Mouse (Mus musculus) MEL (cell line): ENCODE results near the gene Maml3.

ENCODE experiments used
- CTCF ChIP-seq, 3 experiments: IDR thresholded peaks in 2 of 3; conservative IDR thresholded peaks in 1 of 3; 2 replicates each; pipeline ENCODE4 v1.5.1; 2011 to 2012; ENCODE audit warnings: low read length in 3 of 3, low read depth in 2 of 3, mild to moderate bottlenecking in 2 of 3, improper control_type of control experiment in 1 of 3, inconsistent platforms in 1 of 3, mixed read lengths in 1 of 3, moderate library complexity in 1 of 3; ENCODE audit not compliant: control insufficient read depth in 1 of 3, insufficient read depth in 1 of 3, poor library complexity in 1 of 3, severe bottlenecking in 1 of 3
- E2F4 ChIP-seq: IDR thresholded peaks from 2 replicates; pipeline ENCODE4 v1.6.1; 2011; ENCODE audit warnings: low read depth, low read length, improper control_type of control experiment, borderline replicate concordance
- EP300 ChIP-seq, 2 experiments: IDR thresholded peaks; 2 replicates each; pipeline ENCODE4 v1.6.1; 2011; ENCODE audit warnings: improper control_type of control experiment in 2 of 2, low read length in 2 of 2, low read depth in 1 of 2, mild to moderate bottlenecking in 1 of 2
- KAT2A ChIP-seq: conservative IDR thresholded peaks from 2 replicates; pipeline ENCODE4 v1.6.1; 2012; ENCODE audit warnings: low read depth, low read length, improper control_type of control experiment, inconsistent platforms
- MAX ChIP-seq: IDR thresholded peaks from 2 replicates; pipeline ENCODE4 v1.6.1; 2011; ENCODE audit warnings: low read length, improper control_type of control experiment
- MYC ChIP-seq: IDR thresholded peaks from 2 replicates; pipeline ENCODE4 v1.6.1; 2011; ENCODE audit warnings: low read depth, mild to moderate bottlenecking, low read length, improper control_type of control experiment, moderate library complexity
- NRF1 ChIP-seq: IDR thresholded peaks from 2 replicates; pipeline ENCODE4 v1.6.1; 2014; ENCODE audit warnings: low read depth, mild to moderate bottlenecking, inconsistent platforms, low read length, improper control_type of control experiment, moderate library complexity; ENCODE audit not compliant: poor library complexity, insufficient read depth, severe bottlenecking
- POLR2A ChIP-seq, 2 experiments: IDR thresholded peaks; 2 replicates each; pipeline ENCODE4 v1.6.1; 2011 to 2012; ENCODE audit warnings: low read length in 2 of 2, mild to moderate bottlenecking in 2 of 2, control low read depth in 1 of 2, improper control_type of control experiment in 1 of 2, low read depth in 1 of 2, moderate library complexity in 1 of 2; ENCODE audit not compliant: control insufficient read depth in 1 of 2, insufficient read depth in 1 of 2, poor library complexity in 1 of 2
- POLR2AphosphoS2 ChIP-seq: IDR thresholded peaks from 2 replicates; pipeline ENCODE4 v1.6.1; 2011; ENCODE audit warnings: low read length, improper control_type of control experiment
- RAD21 ChIP-seq: IDR thresholded peaks from 2 replicates; pipeline ENCODE4 v1.6.1; 2011; ENCODE audit warnings: mild to moderate bottlenecking, low read depth, low read length, improper control_type of control experiment
- TCF12 ChIP-seq: IDR thresholded peaks from 2 replicates; pipeline ENCODE4 v1.6.1; 2014; ENCODE audit warnings: low read depth, mild to moderate bottlenecking, inconsistent platforms, low read length, improper control_type of control experiment, moderate library complexity
- USF1 ChIP-seq: IDR thresholded peaks from 2 replicates; pipeline ENCODE4 v1.6.1; 2014; ENCODE audit warnings: low read depth, mild to moderate bottlenecking, inconsistent platforms, low read length, improper control_type of control experiment, moderate library complexity
- ZNF384 ChIP-seq: IDR thresholded peaks from 2 replicates; pipeline ENCODE4 v1.6.1; 2012; ENCODE audit warnings: low read depth, mild to moderate bottlenecking, inconsistent platforms, low read length, improper control_type of control experiment

DNA sequence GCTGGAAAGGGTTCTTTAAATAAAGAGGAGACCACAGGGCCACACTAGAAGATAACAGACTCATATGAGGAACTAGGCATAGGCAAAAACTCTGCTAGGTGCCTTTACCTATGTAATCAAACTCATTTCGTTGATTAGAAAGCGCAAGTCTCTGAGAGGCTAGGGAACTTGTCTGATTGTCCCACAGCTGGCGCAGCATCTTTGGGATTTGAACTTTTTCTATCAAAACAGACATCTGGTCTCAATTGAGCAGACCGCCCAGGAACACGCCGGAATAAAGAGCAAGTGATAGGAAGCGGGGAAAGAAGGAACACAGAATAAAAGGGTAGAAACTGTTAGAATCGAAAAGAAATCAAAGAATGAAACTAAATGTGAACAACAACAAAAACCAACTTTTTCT, 401.4 kb downstream of the Maml3 start:
- TF ChIP-seq CTCF (IDR thresholded peaks at IDR 0.05 in 2 of 3, conservative IDR thresholded peaks at IDR 0.05 in 1 of 3; ENCODE audit: control insufficient read depth in 1 of 3, insufficient read depth in 1 of 3, low read depth in 2 of 3, low read length in 3 of 3, poor library complexity in 1 of 3, severe bottlenecking in 1 of 3), result no peak
- TF ChIP-seq TCF12, result no peak
- TF ChIP-seq KAT2A, result no peak
- no peak for TF ChIP-seq EP300 (IDR thresholded peaks at IDR 0.05; ENCODE audit: low read depth in 1 of 2, low read length in 2 of 2)
- TF ChIP-seq ZNF384, result no peak
- no peak for TF ChIP-seq MAX
- TF ChIP-seq POLR2AphosphoS2, result no peak
- no peak for TF ChIP-seq MYC
- no peak for TF ChIP-seq RAD21
- TF ChIP-seq POLR2A (IDR thresholded peaks at IDR 0.05; ENCODE audit: control insufficient read depth in 1 of 2, insufficient read depth in 1 of 2, low read depth in 1 of 2, low read length in 2 of 2, poor library complexity in 1 of 2), result no peak
- TF ChIP-seq E2F4, result no peak
- TF ChIP-seq USF1, result no peak
- no peak for TF ChIP-seq NRF1
